Mouse (Mus musculus): Measurements from ENCODE around the gene Zcchc14. TPM values are rescaled to one million over a fixed set of nuclear protein-coding genes. Genes with fewer than 3 reads are reported as not detected.

Gene Zcchc14
- polyA plus RNA-seq, 1 experiment from 2014 or later, result 16.9 TPM

DNA sequence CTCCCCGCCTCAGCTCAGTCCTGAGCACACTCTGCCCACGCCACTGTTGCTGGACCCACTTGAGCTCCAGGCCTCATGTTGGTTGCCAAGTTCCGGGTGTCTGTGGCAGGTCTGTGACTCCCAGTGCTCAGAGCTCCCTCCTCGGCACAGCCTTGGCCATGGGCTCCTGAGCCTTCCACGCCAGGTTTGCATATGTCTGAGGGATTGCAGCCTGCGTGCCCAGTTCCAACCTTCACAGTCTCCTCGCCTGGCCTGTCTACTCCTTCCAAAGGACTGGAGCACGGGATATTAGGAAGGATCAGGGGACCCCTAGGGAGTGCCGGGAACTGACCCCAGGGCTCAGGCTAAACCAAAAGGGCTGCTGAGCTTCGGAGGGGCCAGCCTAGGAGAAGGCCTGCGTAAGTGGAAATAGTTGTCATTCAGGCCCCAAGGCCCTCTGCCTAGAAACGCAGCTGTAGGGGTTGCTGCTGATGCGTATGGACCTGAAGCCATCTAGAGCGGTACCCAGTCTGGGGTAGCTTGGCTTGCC is 2.3 kb upstream of the Zcchc14 start:
- 75% methylated on average over 14 of the region's 14 CpGs for WGBS
- no peaks in the 10 kb centered on the region for H3K27me3 ChIP-seq (ENCODE audit: poor library complexity, severe bottlenecking)
- H3K4me3 ChIP-seq, result no peak overlapping the region
- peaks cover 13% of the 10 kb centered on the region for H3K36me3 ChIP-seq (replicated peaks)
- no peak overlapping the region for H3K27ac ChIP-seq
- no peaks in the 10 kb centered on the region for H3K9me3 ChIP-seq
- DNase-seq (ENCODE audit: extremely low spot score, low spot score), result no peak
- peaks cover 46% of the 10 kb centered on the region for H3K4me1 ChIP-seq

DNA sequence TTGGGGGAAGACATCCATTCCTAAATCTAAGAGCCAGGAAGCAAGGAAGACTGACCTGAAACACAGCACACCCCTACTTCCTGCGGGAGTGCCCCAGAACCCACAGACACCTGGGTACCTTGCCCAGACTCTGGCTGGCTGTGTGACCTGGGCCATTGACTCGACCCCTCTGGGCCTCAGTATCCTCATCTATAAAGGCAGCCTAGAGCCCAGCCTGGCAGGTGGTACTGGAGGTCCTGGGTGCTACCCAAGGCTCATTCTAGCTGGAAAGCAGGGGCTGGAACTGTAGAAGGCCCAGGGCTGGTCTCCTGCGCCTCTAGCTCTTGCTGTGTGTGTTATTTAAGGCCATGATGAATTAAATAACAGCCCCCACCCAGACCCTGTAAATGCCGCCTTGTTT is 1.4 kb upstream of the Zcchc14 start:
- Histone ChIP-seq H3K4me3 (peak overlapping the region; percentile 83), H3K27me3 (ENCODE audit: poor library complexity, severe bottlenecking) (no peaks in the 10 kb centered on the region), H3K9me3 (no peaks in the 10 kb centered on the region), H3K4me1 (peaks cover 55% of the 10 kb centered on the region), H3K27ac (peak overlapping the region; percentile 96; the same call in 1 of the 2 replicates), H3K36me3 (replicated peaks) (peaks cover 20% of the 10 kb centered on the region)
- DNase-seq (ENCODE audit: extremely low spot score, low spot score), result no peak
- 82% methylated on average over 4 of the region's 4 CpGs for WGBS

DNA sequence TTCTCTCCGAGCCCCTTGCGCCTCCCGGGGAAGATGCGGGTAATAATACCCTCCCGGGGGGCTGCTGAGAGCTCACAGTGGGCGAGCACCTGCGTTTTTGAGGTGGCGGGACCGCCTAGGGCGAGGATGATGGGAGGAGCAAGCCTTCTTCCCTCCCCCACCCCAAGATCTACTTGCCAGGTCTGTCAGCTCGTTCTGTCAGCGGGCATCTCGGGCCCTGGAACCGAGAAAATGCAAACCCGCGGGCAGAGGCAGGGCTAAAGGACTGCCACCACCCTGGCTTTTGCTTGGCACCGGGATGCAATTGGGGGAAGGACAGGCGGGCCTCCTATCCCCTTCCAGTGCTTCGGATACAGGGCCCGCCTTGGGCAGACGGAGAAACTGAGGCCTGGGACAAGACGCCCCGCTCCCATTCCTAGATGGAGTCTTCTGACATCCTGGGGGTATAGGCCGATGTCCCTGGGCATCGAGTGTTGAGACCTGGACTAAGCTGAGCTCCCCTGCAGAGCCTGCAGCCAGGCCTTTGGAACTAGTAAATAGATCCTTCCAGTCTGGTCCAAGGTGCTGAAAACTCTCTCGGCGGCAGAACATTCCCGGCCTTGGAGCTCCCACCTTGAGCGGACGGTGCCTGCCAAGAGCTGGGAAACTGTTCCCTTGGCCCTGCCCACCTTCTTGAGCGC is 779 bp upstream of the Zcchc14 start:
- H3K36me3 ChIP-seq (replicated peaks), result peaks cover 25% of the 10 kb centered on the region
- H3K4me3 ChIP-seq, result peak overlapping the region; percentile 83
- H3K4me1 ChIP-seq, result peaks cover 62% of the 10 kb centered on the region
- peak overlapping the region; percentile 96 for H3K27ac ChIP-seq
- no peaks in the 10 kb centered on the region for H3K9me3 ChIP-seq
- peak; percentile 31 for DNase-seq (ENCODE audit: extremely low spot score, low spot score)
- 2% methylated on average over 31 of the region's 31 CpGs for WGBS
- H3K27me3 ChIP-seq (ENCODE audit: poor library complexity, severe bottlenecking), result no peaks in the 10 kb centered on the region

DNA sequence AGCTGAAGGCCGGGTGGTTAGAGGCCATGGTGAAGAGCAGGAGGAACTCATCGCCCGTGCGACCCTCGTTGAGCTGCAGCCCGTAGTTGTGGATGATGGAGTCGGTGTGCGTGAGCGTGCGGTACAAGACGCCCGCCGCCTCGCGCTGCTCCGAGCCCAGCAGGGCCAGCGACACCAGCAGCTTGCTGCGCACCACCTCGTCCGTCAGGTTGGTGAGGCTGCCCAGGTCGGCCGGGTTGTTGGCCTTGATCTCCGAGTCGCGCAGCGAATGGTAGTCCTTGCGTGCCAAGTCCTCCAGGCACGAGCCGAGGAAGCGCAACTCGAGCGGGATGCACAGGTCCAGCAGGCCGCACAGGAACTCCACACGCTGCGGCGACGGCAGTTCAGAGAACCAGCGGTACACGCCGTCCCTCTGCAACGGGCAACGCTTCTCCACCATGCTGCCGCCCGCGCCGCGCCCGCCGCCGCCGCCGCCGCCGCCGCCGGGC is 783 bp downstream of the Zcchc14 start:
- peak; percentile 63 for DNase-seq (ENCODE audit: extremely low spot score, low spot score)
- Histone ChIP-seq H3K4me1 (peaks cover 75% of the 10 kb centered on the region), H3K27me3 (ENCODE audit: poor library complexity, severe bottlenecking) (no peaks in the 10 kb centered on the region), H3K36me3 (replicated peaks) (peaks cover 34% of the 10 kb centered on the region), H3K9me3 (no peaks in the 10 kb centered on the region), H3K4me3 (peak overlapping the region; percentile 92), H3K27ac (peak overlapping the region; percentile 83)
- WGBS, result 5% methylated on average over 56 of the region's 56 CpGs

DNA sequence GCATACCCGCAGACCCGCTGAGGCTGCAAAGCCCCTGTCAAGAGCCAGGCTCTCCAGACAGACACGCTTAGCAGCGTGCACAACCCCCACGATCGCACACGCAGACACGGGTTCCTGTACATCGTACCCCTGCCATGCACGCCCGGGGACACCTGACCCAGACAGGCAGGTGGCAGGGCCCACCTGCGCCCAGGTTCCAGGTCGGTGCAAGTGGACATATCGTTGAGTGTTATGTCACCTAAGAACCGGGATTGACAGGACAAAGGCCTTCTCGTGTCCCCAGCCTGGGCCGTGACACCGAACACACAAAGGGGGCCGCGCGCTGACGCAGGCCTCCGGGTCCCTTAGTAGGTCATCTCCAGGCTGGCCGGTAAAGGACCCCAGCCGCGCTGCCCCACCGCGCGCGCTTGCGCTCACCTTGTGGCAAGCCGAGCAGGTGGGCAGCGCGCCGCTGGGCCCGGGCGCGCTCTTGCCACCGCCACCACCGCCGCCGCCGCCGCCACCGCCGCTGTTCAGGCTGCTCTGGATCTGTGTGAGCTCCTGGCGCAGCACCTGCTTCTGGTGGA is 1.3 kb downstream of the Zcchc14 start:
- 13% methylated on average over 47 of the region's 47 CpGs for WGBS
- peak; percentile 21 for DNase-seq (ENCODE audit: extremely low spot score, low spot score)
- Histone ChIP-seq H3K27ac (peak overlapping the region; percentile 83), H3K27me3 (ENCODE audit: poor library complexity, severe bottlenecking) (no peaks in the 10 kb centered on the region), H3K4me3 (peak overlapping the region; percentile 92), H3K9me3 (no peaks in the 10 kb centered on the region), H3K36me3 (replicated peaks) (peaks cover 34% of the 10 kb centered on the region), H3K4me1 (peaks cover 75% of the 10 kb centered on the region)

DNA sequence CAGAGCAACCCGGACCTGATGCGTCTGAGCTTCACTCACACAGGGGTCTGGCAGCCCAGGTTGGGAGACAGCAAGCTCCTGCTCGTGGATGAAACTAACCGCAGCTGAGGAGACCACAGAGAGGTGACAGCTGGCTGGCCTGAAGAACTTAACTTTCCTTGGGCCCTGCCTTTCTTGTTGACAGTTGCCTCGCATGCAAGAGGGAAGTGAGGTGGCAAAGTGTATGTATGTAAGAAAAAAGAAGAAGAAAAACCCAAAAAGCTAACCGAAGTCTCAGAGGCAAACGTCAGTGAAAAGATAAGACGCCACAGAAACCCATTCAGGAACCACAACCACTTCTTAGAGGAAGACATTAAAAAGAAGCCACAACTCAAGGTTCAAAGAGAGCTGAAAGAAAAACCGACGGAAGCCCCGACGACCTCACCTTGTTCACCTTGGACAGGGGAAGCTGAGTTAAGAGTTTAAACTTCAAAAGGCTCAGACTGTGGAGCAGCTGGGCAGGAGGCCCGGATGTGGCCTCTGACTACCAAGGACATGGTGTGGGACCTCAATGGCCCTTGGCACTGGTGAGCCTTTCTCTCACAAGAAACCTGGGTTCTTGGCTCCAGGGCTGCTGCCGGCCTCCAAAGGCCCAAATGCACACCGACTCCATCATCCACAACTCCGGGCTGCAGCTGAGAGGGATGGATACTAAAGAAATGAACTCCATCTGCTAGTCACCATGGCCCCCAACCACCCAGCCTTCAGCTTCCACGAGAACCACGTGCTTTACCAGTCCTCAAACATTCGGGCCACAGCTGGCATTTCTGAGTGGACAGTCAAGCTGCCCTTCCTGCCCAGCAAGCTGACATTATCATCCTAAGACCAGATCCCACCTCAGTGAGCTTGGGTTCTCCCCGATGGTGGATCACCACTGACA is 2.1 kb downstream of the Zcchc14 start:
- peak overlapping the region; percentile 83; the same call in 1 of the 2 replicates for H3K27ac ChIP-seq
- peaks cover 34% of the 10 kb centered on the region for H3K36me3 ChIP-seq (replicated peaks)

DNA sequence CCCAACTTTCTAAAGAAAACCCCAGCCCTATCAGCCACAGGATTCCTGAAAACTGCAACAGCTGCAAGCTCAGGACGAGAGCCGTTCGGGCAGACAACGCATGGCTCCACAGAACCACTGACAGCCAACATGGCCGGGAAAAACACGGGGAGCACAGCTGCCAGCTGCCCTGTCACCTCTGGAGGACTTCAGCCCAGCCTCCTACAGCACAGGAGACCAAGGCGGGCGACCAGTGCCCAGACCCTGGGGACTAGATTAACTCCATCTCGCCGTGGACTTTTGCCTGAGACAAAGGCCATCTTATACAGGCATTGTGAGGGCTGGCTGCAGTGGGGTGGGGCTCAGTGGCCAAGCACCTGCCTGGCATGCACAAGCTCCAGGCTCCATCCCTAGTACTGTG is 2.8 kb downstream of the Zcchc14 start:
- 64% methylated on average over 10 of the region's 10 CpGs for WGBS
- DNase-seq (ENCODE audit: extremely low spot score, low spot score), result no peak
- Histone ChIP-seq H3K4me1 (peaks cover 74% of the 10 kb centered on the region), H3K4me3 (peak overlapping the region; percentile 92), H3K36me3 (replicated peaks) (peaks cover 34% of the 10 kb centered on the region), H3K9me3 (no peaks in the 10 kb centered on the region), H3K27ac (peak overlapping the region; percentile 26; the same call in 1 of the 2 replicates), H3K27me3 (ENCODE audit: poor library complexity, severe bottlenecking) (no peaks in the 10 kb centered on the region)

More for the DNA sequence above, 2.1 kb downstream of the Zcchc14 start:
- Histone ChIP-seq H3K27me3 (ENCODE audit: poor library complexity, severe bottlenecking) (no peaks in the 10 kb centered on the region), H3K4me1 (peaks cover 75% of the 10 kb centered on the region), H3K9me3 (no peaks in the 10 kb centered on the region), H3K4me3 (peak overlapping the region; percentile 92)
- 76% methylated on average over 20 of the region's 20 CpGs for WGBS
- DNase-seq (ENCODE audit: extremely low spot score, low spot score), result no peak

DNA sequence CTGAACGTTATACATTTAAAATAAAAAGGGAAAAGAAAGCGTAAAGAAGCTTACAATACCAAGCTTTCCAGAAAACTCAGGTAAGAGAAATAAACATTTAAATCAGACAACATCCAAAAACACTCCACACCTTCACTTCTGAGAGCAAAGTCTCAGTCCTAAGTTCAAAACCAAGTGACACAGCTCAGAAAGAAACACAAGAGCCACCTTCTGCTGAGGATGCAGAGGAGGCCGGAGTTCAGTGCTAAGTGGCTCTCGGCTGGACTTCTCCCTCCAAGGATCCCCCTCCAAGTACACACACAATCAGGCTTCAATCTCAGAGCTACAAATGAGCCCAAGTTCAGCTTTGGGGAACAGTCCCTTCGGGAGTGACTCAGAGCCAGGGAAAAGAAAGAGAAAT is 3.3 kb downstream of the Zcchc14 start:
- peak overlapping the region; percentile 92 for H3K4me3 ChIP-seq
- peaks cover 74% of the 10 kb centered on the region for H3K4me1 ChIP-seq
- H3K27ac ChIP-seq, result no peak overlapping the region

DNA sequence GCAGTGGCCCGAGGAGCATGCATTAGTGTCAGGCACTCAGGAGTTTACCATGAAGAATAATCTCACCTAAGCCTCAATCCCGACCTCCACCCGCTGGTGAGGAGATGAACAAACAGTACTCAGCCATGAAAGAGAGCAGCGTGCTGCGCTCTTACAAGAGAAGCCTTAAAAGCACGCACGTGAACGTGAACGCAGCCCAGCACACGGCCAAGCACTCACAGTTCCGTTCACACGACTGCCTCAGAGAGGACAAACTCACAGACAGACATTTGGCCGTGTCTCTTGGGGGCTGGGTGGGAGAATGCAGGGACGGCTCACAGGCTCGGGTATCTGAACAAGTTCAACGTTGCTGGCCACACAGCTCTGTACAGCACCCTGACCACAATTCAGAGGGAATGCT is 4.2 kb downstream of the Zcchc14 start:
- no peak overlapping the region for H3K27ac ChIP-seq
- no peak overlapping the region for H3K4me3 ChIP-seq
- 84% methylated on average over 16 of the region's 16 CpGs for WGBS
- no peak for DNase-seq (ENCODE audit: extremely low spot score, low spot score)
- H3K9me3 ChIP-seq, result no peaks in the 10 kb centered on the region
- H3K36me3 ChIP-seq (replicated peaks), result peaks cover 34% of the 10 kb centered on the region
- no peaks in the 10 kb centered on the region for H3K27me3 ChIP-seq (ENCODE audit: poor library complexity, severe bottlenecking)
- peaks cover 73% of the 10 kb centered on the region for H3K4me1 ChIP-seq

More for the DNA sequence above, 3.3 kb downstream of the Zcchc14 start:
- DNase-seq (ENCODE audit: extremely low spot score, low spot score), result no peak
- WGBS, result 87% methylated on average over 5 of the region's 5 CpGs
- H3K27me3 ChIP-seq (ENCODE audit: poor library complexity, severe bottlenecking), result no peaks in the 10 kb centered on the region
- peaks cover 34% of the 10 kb centered on the region for H3K36me3 ChIP-seq (replicated peaks)
- H3K9me3 ChIP-seq, result no peaks in the 10 kb centered on the region

DNA sequence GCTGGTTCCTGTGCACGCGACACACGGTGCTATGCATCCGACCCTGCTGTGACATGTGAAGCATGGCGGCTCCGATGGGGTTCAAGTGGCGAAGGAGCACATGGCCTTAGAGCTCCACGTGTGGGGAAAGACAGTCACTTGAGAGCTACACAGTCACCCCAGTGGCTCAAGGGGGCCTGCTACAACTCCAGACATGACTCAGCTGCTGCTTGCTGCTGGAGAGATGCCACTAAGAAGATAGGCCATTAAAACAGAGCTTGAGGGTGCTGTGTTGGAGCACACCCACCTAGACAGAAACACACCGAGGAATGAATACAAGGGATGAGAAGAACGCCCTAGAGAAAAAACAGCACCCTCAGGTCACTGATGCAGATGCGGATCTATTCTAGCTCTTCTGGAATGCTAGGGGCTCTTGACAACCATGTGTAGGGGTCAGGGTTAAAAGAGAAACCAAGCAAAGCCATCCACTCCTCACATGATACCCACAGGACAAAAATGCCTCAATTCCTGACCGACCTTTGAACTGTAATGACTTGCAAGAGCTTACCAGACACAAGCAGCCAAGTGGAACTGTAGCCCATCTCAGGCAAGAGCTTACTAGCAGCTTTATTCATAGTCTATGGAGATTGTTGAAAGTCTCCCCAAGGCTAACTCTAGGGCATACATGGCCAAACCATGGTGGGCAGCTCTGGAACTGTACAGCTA is 5.0 kb downstream of the Zcchc14 start:
- peaks cover 75% of the 10 kb centered on the region for H3K4me1 ChIP-seq
- no peak overlapping the region for H3K4me3 ChIP-seq
- H3K9me3 ChIP-seq, result no peaks in the 10 kb centered on the region
- no peaks in the 10 kb centered on the region for H3K27me3 ChIP-seq (ENCODE audit: poor library complexity, severe bottlenecking)
- WGBS, result 94% methylated on average over 12 of the region's 12 CpGs
- DNase-seq (ENCODE audit: extremely low spot score, low spot score), result no peak
- no peak overlapping the region for H3K27ac ChIP-seq
- H3K36me3 ChIP-seq (replicated peaks), result peaks cover 38% of the 10 kb centered on the region

DNA sequence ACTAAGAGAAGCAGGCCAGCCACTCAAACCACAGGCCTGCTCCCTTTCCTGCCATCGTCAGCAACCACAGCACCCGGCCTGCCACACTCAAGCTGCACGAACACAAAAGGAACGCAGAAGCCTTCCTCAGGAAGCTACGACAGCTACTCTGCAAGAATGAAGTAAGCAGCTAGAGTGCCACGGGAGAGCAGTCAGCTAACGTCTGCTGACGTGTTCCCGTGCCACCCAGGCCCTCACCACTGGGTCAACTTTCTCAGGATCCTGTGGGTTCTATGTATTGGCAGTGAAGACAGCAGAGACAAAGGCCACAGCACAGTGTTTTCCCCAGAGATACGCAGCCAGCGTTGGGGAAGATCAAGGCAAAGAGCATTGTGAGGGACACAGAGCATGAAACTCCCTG is 9.3 kb downstream of the Zcchc14 start:
- no peaks in the 10 kb centered on the region for H3K27me3 ChIP-seq (ENCODE audit: poor library complexity, severe bottlenecking)
- 80% methylated on average over 11 of the region's 11 CpGs for WGBS
- no peak for DNase-seq (ENCODE audit: extremely low spot score, low spot score)
- peaks cover 48% of the 10 kb centered on the region for H3K4me1 ChIP-seq
- H3K4me3 ChIP-seq, result no peak overlapping the region
- no peak overlapping the region for H3K27ac ChIP-seq
- H3K9me3 ChIP-seq, result no peaks in the 10 kb centered on the region
- peaks cover 16% of the 10 kb centered on the region for H3K36me3 ChIP-seq (replicated peaks)

DNA sequence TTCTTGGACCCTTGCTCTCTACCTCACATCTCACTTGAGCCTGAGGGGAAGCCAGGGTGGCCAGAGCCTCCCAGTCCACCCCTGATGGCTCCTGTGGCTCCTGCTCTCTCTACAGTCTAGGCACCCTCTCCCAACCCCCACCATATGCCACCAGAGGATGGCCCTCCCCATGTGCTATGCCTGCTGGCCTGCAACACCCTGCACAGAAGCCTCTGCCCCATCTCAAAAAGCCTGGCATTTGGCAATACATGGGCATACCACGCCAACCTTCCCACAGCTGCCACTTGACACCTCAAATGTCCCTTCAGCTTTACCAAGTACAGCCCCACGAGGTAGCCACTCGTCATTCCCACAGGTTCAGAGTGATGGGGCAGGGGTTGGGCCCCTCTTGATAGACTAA is 9.9 kb downstream of the Zcchc14 start:
- DNase-seq (ENCODE audit: extremely low spot score, low spot score), result no peak
- Histone ChIP-seq H3K27ac (no peak overlapping the region), H3K9me3 (no peaks in the 10 kb centered on the region), H3K27me3 (ENCODE audit: poor library complexity, severe bottlenecking) (no peaks in the 10 kb centered on the region), H3K4me1 (peaks cover 42% of the 10 kb centered on the region), H3K4me3 (no peak overlapping the region), H3K36me3 (replicated peaks) (peaks cover 18% of the 10 kb centered on the region)
- 83% methylated on average over 3 of the region's 3 CpGs for WGBS
